Mouse (Mus musculus) stomach, postnatal 0 days (tissue): ENCODE data around the gene Fam83g.

Experiments used
- CTCF ChIP-seq: IDR thresholded peaks from 2 replicates; pipeline ENCODE4 v1.5.1; 2016; ENCODE audit warnings: antibody characterized with exemption, low read depth, mild to moderate bottlenecking, moderate library complexity
- EP300 ChIP-seq: optimal IDR thresholded peaks from 2 replicates; pipeline ENCODE3; 2016; ENCODE audit warnings: antibody characterized with exemption

- no peak for TF ChIP-seq CTCF
- TF ChIP-seq EP300: no peak
These were observed 46.0 kb upstream of the Fam83g start for GRCm38 (mm10) chr11:61637856-61638255.
